Mouse (Mus musculus) lung, adult 2 months (tissue): ENCODE data around the gene Cela1. TPM values are rescaled to one million over a fixed set of nuclear protein-coding genes. Genes with fewer than 3 reads are reported as not detected.
A peak's percentile ranks its signal among the peaks of the same experiment; 100 is the strongest.

Experiments used
- DNase-seq: peaks from one replicate; pipeline ENCODE4 v3.0.0; 2022
- H3K4me1 ChIP-seq: fragments of 200-500 bp; 2 replicates; pipeline ENCODE4 v1.6.1; 2011; ENCODE audit warnings: low read length; ENCODE audit not compliant: control insufficient read depth, insufficient read depth
- H3K4me3 ChIP-seq: fragments of 200-500 bp; replicated peaks from 2 replicates; pipeline ENCODE3; 2011; ENCODE audit warnings: low read depth, mild to moderate bottlenecking, control low read depth, low read length; ENCODE audit errors: extremely low read depth
- CTCF ChIP-seq: fragments of 200-500 bp; IDR thresholded peaks from 2 replicates; pipeline ENCODE4 v1.5.1; 2011; ENCODE audit warnings: mild to moderate bottlenecking, low read length, control low read depth; ENCODE audit not compliant: insufficient read depth
- POLR2A ChIP-seq: fragments of 200-500 bp; IDR thresholded peaks from 2 replicates; pipeline ENCODE4 v1.6.1; 2011; ENCODE audit warnings: low read depth, mild to moderate bottlenecking, control low read depth, low read length, borderline replicate concordance; ENCODE audit errors: extremely low read depth
- WGBS: fragments of 180-500 bp; shearing (Covaris S2); methylation state at CpG from one replicate; pipeline ENCODE4 v1.1.7; 2018; 5-methylcytosine and 5-hydroxymethylcytosine counted together
- polyA plus RNA-seq: library from polyadenylated mRNA; depleted of rRNA; stranded (reverse); fragments of >200 nt; gene quantifications from 2 replicates; pipeline ENCODE4 v1.2.3, GENCODE M21; 2012

Gene Cela1
- polyA plus RNA-seq, 1 experiment, result 4.7 TPM

GRCm38 (mm10) chr15:100641226-100641810 is 46.4 kb downstream of the Cela1 start:
- DNase-seq, result no peak
- 50% methylated on average over 13 of the region's 16 CpGs for WGBS
- Histone ChIP-seq H3K4me1 (no peaks in the 10 kb centered on the region), H3K4me3 (no peak overlapping the region)
- TF ChIP-seq CTCF (no peak), POLR2A (no peak)

DNA sequence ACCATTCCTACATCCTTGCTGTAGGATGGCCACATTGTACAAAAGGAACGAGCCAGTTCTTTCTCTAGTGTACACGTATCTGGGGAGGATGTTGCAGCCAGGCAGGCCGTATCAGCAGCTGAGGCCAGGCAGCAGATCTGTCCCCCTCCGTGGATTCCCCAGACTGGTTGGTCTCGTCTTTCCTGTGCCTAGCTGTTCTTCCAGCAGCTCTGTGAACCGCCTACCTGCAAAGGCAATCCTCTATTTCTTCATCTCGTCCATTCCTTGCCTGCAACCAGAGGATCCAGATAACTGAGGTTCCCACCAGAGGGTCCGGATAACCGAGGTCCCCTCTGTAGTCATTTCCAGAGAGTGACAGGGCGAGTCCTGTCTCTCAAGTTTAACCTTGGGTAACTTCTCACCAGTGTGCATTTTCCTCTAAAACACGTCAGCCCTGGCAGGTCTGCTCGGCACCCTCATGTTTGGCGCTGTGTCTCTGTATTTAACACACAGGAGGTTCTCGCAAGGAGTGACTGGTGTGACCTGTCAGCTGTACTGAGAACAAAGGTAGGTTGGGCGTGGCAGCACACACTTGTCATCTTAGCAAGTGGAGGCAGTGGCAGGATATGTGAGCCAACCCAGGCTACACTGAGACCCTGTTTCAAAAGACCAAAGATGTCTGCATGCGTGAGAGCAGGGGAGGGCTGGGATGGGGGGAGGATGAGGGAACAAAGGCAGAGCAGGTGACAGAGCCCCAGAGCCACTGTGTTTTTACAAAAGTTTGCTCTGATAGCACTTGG is 47.6 kb downstream of the Cela1 start:
- no peak for DNase-seq
- no peak overlapping the region for H3K4me3 ChIP-seq
- no peak for TF ChIP-seq CTCF
- no peak for TF ChIP-seq POLR2A
- no peaks in the 10 kb centered on the region; the same call in 1 of the 2 replicates for H3K4me1 ChIP-seq
- 70% methylated on average over 16 of the region's 16 CpGs for WGBS

DNA sequence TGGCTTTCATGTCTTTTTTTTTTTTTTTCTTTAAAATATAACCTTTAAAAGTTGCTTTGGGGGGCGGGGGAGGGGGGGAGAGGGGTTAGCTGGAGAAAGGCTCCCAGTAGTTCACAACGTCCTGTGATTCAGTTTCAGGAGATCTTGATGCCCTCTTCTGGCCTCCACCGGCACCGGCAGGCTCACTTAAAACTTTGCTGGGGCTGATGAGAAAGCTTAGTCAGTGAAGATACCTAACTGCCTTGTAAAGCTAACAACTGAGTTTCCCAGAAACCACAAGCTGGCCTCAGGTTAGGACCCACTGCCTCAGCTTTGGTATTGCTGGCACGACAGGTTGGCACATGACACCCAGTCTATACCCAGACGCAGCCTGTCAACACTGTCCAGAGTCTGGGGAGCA is 50.1 kb downstream of the Cela1 start:
- 18% methylated on average over 6 of the region's 6 CpGs for WGBS
- peak; percentile 39 for DNase-seq
- H3K4me3 ChIP-seq, result peak overlapping the region; percentile 83
- peaks cover 8% of the 10 kb centered on the region for H3K4me1 ChIP-seq
- TF ChIP-seq POLR2A, result no peak
- peak; percentile 69 for TF ChIP-seq CTCF

DNA sequence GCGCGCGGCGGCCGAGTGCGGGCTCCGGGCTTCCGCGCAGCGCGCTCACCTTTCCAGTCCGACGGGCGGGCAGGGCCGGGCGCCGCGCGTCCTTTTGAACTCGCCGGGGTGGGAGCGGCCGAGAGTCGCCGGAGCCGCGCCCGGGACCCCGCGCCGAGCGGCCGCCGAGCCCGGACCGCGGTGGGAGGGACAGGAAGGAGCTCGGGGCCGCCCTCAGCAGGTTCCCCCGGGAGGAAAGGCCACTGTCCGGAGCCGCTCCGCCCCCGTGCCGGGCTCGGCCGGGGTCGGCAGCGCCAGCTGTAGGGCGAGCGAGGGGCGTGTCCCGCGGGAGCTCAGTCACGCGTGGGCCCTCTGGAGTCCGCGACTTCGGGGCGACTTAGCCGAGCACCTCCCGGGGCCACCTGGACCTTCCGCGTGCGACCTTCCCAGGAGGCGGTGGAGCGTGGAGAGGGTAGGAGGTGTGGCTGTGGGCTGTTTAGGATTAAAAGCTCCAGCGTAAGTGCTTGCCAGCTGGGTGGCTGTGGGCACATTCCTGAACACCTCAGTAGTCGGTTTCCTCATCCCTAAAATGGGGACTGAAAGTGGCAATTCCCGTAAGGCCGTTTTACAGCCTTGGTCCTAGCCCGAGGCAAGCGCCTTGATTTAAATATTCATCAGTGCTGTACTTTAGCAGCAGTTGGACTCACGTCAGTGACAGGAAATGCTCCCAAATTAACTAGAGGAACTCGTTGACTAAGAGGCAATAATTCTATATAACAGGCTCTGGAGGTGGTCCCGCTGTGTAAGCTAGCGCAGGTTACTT is 50.8 kb downstream of the Cela1 start, which contains the start of gene Smagp:
TSS of gene Smagp (minus strand) at position 241 of the 802 bp plus-strand sequence.
- WGBS, result under 1% methylated on average over 77 of the region's 77 CpGs
- DNase-seq, result peak; percentile 64
- peaks cover 11% of the 10 kb centered on the region for H3K4me1 ChIP-seq
- H3K4me3 ChIP-seq, result peak within 1 kb of the TSS; percentile 83
- TF ChIP-seq CTCF (no peak), POLR2A (peak; percentile 7; the same call in 1 of the 2 replicates)

DNA sequence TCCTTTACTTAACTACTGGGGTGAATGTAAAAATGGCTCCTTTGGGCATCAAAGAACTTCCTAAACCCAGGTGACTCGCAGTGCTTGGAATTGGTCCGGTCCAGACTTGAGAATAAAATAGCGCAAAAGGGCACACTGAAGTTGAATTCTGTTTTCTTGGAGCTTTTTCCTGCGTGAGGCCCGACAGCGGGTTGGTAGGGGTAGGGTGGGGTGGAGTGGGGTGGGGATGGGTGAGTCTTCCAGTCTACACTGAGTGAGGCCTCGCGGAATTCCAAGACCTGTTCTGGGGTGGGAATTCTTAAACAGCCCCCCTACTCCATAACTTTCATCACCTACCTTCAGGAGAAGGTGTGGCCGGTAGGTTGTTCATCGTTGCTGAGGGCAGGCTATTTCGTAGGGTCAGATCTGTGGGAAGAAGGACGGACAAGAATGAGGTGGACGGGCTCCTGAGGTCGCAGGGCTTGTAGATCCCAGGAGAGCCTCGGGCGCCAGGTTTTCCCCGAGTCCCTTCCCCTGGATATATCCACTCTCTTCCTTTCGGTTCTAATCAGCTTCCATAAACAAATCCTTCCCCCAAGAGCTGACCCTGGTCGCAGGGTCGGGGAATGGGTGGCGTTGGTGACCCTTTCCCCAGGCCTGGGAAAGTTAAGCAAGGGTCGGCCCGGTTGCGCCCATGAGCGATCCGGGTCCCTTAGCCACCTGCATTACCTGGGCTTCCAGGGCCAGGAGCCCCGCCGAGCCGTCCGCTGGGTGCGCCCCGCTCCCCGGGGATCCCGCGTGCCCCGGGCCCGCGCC is 51.7 kb downstream of the Cela1 start:
- 7% methylated on average over 37 of the region's 38 CpGs for WGBS
- peak overlapping the region; percentile 83 for H3K4me3 ChIP-seq
- H3K4me1 ChIP-seq, result peaks cover 15% of the 10 kb centered on the region
- TF ChIP-seq CTCF (no peak), POLR2A (no peak)
- DNase-seq, result peak; percentile 21

- peaks cover 15% of the 10 kb centered on the region for H3K4me1 ChIP-seq
- TF ChIP-seq POLR2A (no peak), CTCF (no peak)
- WGBS, result 14% methylated on average over 9 of the region's 9 CpGs
- peak overlapping the region; percentile 35 for H3K4me3 ChIP-seq
- no peak for DNase-seq
Measured at GRCm38 (mm10) chr15:100635239-100635638, 52.5 kb downstream of the Cela1 start.

DNA sequence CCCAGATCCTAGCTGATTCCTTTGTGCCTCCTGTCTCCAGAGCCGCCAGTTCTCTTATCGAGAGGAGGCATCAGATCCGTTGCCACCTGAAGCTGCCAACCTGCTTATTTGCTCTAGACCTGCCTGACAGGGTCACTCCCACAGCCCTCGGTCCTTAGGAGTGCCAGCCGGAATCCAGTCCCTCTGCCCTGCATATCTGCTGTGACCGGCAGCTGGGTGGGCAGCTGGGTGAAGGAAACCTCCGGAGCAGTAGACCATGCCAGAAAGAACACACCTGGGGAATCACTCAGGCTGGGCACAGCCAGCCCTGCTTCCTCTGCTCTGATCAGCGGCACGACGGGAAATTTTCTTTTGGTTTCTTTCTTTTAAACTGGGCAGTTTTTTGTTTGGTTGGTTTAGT is 54.4 kb downstream of the Cela1 start:
- no peak for TF ChIP-seq POLR2A
- no peak for TF ChIP-seq CTCF
- WGBS, result 55% methylated on average over 10 of the region's 10 CpGs
- Histone ChIP-seq H3K4me3 (no peak overlapping the region), H3K4me1 (peaks cover 16% of the 10 kb centered on the region)
- DNase-seq, result peak; percentile 23

DNA sequence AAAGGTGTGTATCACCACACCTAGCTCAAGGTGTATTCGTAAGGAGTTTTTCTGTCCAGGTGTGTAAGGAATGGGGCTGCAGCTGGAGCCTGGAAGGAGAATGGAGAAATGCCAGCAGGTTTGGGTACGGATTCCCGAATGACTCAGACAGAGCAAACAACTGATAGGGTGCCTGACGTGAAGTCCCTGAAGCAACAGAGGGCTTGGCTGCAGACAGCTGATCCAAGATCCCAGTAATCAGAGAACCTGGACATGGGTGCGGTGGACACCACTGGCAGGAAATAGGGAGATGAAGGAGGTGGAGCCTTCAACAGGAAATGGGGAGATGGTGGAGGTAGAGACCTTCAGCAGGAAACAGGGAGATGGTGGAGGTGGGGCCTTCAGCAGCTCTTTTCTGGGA is 55.4 kb downstream of the Cela1 start:
- 43% methylated on average over 5 of the region's 5 CpGs for WGBS
- no peak for TF ChIP-seq POLR2A
- DNase-seq, result no peak
- Histone ChIP-seq H3K4me1 (peaks cover 19% of the 10 kb centered on the region), H3K4me3 (no peak overlapping the region)

DNA sequence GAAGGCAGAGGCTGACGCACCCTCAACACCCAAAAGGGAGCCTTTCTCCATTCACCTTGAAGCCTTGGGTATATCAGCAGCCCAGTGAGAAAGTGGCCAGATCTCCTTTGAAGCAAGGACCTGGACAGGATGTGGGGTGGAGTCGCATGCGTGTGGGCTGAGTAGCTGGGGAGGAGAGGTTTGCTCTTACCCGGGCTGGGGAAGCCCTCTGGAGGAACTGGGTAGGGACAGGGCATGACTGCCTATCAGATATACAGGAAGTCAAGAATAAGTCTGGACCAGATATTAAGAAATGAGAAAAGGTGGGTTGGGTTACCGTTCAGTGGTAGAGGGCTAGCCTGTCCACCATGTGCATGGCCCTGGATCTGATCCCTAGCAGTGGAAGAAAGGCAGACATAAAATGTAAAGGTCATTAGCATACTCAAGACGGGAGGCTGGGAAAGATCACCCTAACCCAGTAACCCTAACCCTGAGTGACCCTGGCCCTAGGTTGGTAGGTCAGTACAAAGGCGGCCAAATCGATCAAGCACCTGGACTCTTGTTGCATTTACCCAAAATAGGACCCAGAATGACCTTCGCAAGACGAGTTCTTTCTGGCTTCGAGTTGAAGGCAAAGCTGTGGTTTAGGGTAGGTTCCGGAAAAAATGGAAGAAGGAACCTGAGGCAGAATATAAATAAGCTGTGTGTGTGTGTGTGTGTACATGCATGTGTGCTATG is 56.1 kb downstream of the Cela1 start:
- WGBS, result 57% methylated on average over 12 of the region's 12 CpGs
- TF ChIP-seq CTCF, result no peak
- no peak for TF ChIP-seq POLR2A
- Histone ChIP-seq H3K4me1 (peaks cover 22% of the 10 kb centered on the region), H3K4me3 (no peak overlapping the region)
- no peak for DNase-seq
